9 mouse cellular contexts compared by ENCODE assay signal in the genomic region with DNA sequence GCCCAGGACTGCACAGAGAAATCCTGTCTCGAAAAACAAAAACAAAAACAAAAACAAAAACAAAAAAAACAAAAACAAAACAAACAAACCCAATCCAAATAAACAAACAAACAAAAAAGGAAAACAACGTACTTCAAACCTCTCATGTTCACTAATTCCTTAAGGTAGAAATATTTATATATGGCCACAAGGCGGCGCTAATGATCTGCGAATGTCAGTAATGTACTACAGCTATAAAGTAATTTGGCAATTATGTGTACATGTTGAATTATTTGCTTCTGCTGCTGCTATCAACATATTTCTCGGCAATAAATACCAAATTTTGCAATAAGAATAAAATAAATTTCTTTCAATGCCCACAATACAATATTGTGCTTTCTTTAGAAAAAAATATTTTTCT. TPM values are rescaled to one million over a fixed set of nuclear protein-coding genes. Genes with fewer than 3 reads are reported as not detected.
DNase-seq lines count a peak whose midpoint lies in the region; ATAC-seq and TF ChIP-seq lines count a peak whose summit lies in the region.
"Had no signal": no experiment of that assay in that cellular context is flagged by ENCODE, and none has a peak within 500 bp of the region (broad histone marks: within the 10 kb centered on the region; RNA-seq: fewer than 3 reads in every experiment).

No protein-coding gene starts in this region.

- H3K9me3 ChIP-seq in forebrain, embryonic 13.5 days (replicated peaks) = no peaks in the 10 kb centered on the region
- no peaks in the 10 kb centered on the region for H3K9me3 ChIP-seq in forebrain, embryonic 11.5 days (ENCODE audit: control insufficient read depth, low read length)
- H3K9me3 ChIP-seq in liver, embryonic 12.5 days (replicated peaks) = no peaks in the 10 kb centered on the region
- H3K9me3 ChIP-seq in lung, postnatal 0 days (ENCODE audit: low read length) = no peaks in the 10 kb centered on the region
- H3K9me3 ChIP-seq: megakaryocyte, embryonic 14.5 days had no signal

- H3K27me3 ChIP-seq in forebrain, embryonic 13.5 days = no peaks in the 10 kb centered on the region
- H3K27me3 ChIP-seq in forebrain, embryonic 11.5 days (ENCODE audit: control insufficient read depth, insufficient read depth, low read length) = no peaks in the 10 kb centered on the region
- H3K27me3 ChIP-seq in liver, adult 2 months (ENCODE audit: control insufficient read depth, insufficient read depth, low read length) = no peaks in the 10 kb centered on the region
- H3K27me3 ChIP-seq in liver, embryonic 12.5 days (replicated peaks) = no peaks in the 10 kb centered on the region
- no peaks in the 10 kb centered on the region for H3K27me3 ChIP-seq in lung, postnatal 0 days (replicated peaks; ENCODE audit: insufficient read depth, low read length)
- H3K27me3 ChIP-seq: megakaryocyte, embryonic 14.5 days had no signal

- H3K4me1 ChIP-seq in forebrain, embryonic 13.5 days = no peaks in the 10 kb centered on the region
- H3K4me1 ChIP-seq in forebrain, embryonic 11.5 days (replicated peaks; ENCODE audit: control insufficient read depth, insufficient read depth, low read length) = no peaks in the 10 kb centered on the region
- H3K4me1 ChIP-seq in liver, adult 2 months (ENCODE audit: control insufficient read depth, insufficient read depth, low read length) = peaks cover 4% of the 10 kb centered on the region
- no peaks in the 10 kb centered on the region for H3K4me1 ChIP-seq in liver, embryonic 12.5 days
- no peaks in the 10 kb centered on the region for H3K4me1 ChIP-seq in lung, postnatal 0 days (ENCODE audit: insufficient read depth, low read depth, low read length)
- H3K4me1 ChIP-seq: megakaryocyte, embryonic 14.5 days had no signal

- TF ChIP-seq EP300 in lung, postnatal 0 days (IDR thresholded peaks at IDR 0.05) = no peak

- peak; percentile 63 for ATAC-seq in forebrain, embryonic 13.5 days
- no peak for ATAC-seq in forebrain, embryonic 11.5 days (replicated peaks; ENCODE audit: low FRiP score)
- ATAC-seq in liver, embryonic 12.5 days = no peak
- ATAC-seq in activated CD4-positive, CD25-positive, alpha-beta regulatory T cell, adult 4 months = peak; percentile 65
- ATAC-seq in lung, postnatal 0 days = no peak

- no peak for TF ChIP-seq POLR2A in liver, adult 2 months (IDR thresholded peaks at IDR 0.05; ENCODE audit: extremely low read depth, insufficient read depth, low read length)

- peak; percentile 25 for TF ChIP-seq CTCF in liver, adult 2 months (IDR thresholded peaks at IDR 0.05; ENCODE audit: low read depth, low read length)
- TF ChIP-seq CTCF in lung, postnatal 0 days (IDR thresholded peaks at IDR 0.05) = peak; percentile 74

- H3K4me2 ChIP-seq in forebrain, embryonic 13.5 days = no peak overlapping the region
- no peak overlapping the region for H3K4me2 ChIP-seq in forebrain, embryonic 11.5 days (ENCODE audit: low read depth, low read length, severe bottlenecking)
- H3K4me2 ChIP-seq in liver, embryonic 12.5 days = no peak overlapping the region
- H3K4me2 ChIP-seq in lung, postnatal 0 days (replicated peaks; ENCODE audit: low read depth, low read length) = no peak overlapping the region

- no peak for DNase-seq in forebrain, embryonic 11.5 days (ENCODE audit: low spot score)
- peak; percentile 49 for DNase-seq in liver, adult 2 months (ENCODE audit: extremely low read depth, low read depth, low spot score)
- DNase-seq in frontal cortex, postnatal 25 days (ENCODE audit: low spot score in 2 of 2) = peak; percentile 10 to 11
- DNase-seq in lung, postnatal 0 days (ENCODE audit: low spot score) = peak; percentile 83
- DNase-seq in yolk sac, embryonic 10.5 days (ENCODE audit: low spot score) = no peak

- no peaks in the 10 kb centered on the region for H3K79me2 ChIP-seq in liver, adult 2 months (ENCODE audit: control insufficient read depth, insufficient read depth, low read length)

- no peaks in the 10 kb centered on the region for H3K36me3 ChIP-seq in forebrain, embryonic 13.5 days (ENCODE audit: poor library complexity, severe bottlenecking)
- H3K36me3 ChIP-seq in forebrain, embryonic 11.5 days (ENCODE audit: control insufficient read depth, insufficient read depth, low read length) = no peaks in the 10 kb centered on the region
- H3K36me3 ChIP-seq in liver, adult 2 months (ENCODE audit: control insufficient read depth, insufficient read depth, low read length) = no peaks in the 10 kb centered on the region
- no peaks in the 10 kb centered on the region for H3K36me3 ChIP-seq in liver, embryonic 12.5 days
- no peaks in the 10 kb centered on the region for H3K36me3 ChIP-seq in lung, postnatal 0 days (ENCODE audit: insufficient read depth, low read length)

- no peak overlapping the region for H3K9ac ChIP-seq in forebrain, embryonic 13.5 days
- no peak overlapping the region for H3K9ac ChIP-seq in forebrain, embryonic 11.5 days (ENCODE audit: low read length)
- no peak overlapping the region for H3K9ac ChIP-seq in liver, adult 2 months (ENCODE audit: low read depth, low read length)
- H3K9ac ChIP-seq in liver, embryonic 12.5 days = no peak overlapping the region
- no peak overlapping the region for H3K9ac ChIP-seq in lung, postnatal 0 days (replicated peaks; ENCODE audit: low read depth)

- 9% methylated on average over 6 of the region's 6 CpGs for WGBS in forebrain, embryonic 13.5 days
- 11% methylated on average over 6 of the region's 6 CpGs for WGBS in forebrain, embryonic 11.5 days
- 5% methylated on average over 6 of the region's 6 CpGs for WGBS in liver, adult 2 months
- 6% methylated on average over 6 of the region's 6 CpGs for WGBS in liver, embryonic 12.5 days (ENCODE audit: insufficient replicate concordance)
- 1% methylated on average over 6 of the region's 6 CpGs for WGBS in lung, postnatal 0 days

- no peak overlapping the region for H3K27ac ChIP-seq in forebrain, embryonic 13.5 days
- H3K27ac ChIP-seq in forebrain, embryonic 11.5 days (ENCODE audit: low read depth, low read length) = no peak overlapping the region
- H3K27ac ChIP-seq in liver, adult 2 months (replicated peaks; ENCODE audit: insufficient read depth, low read depth, low read length) = no peak overlapping the region
- H3K27ac ChIP-seq in liver, embryonic 12.5 days = no peak overlapping the region
- H3K27ac ChIP-seq in lung, postnatal 0 days (ENCODE audit: low read length) = no peak overlapping the region

- H3K4me3 ChIP-seq in forebrain, embryonic 13.5 days = no peak overlapping the region
- no peak overlapping the region for H3K4me3 ChIP-seq in forebrain, embryonic 11.5 days (ENCODE audit: low read depth, low read length)
- H3K4me3 ChIP-seq in liver, adult 2 months (ENCODE audit: insufficient read depth, low read depth, low read length) = no peak overlapping the region
- H3K4me3 ChIP-seq in liver, embryonic 12.5 days = no peak overlapping the region
- H3K4me3 ChIP-seq in lung, postnatal 0 days (ENCODE audit: low read depth, low read length) = no peak overlapping the region
- H3K4me3 ChIP-seq: megakaryocyte, embryonic 14.5 days had no signal

RNA-seq across cellular contexts. Expression of a gene that starts 41.6 kb away (rescaled TPM):
- 0.85 and 1.8 TPM in 2 replicates for polyA plus RNA-seq in forebrain, embryonic 13.5 days (2015; fragmentation: Nextera tagmentation; extraction: Ambion mirVana)
- 1.1 and 2.1 TPM in 2 replicates for polyA plus RNA-seq in forebrain, embryonic 11.5 days (2014; fragmentation: Nextera tagmentation; extraction: Ambion mirVana)
- total RNA-seq in liver, adult 2 months (2014; rRNA removed) = not detected in 2 replicates
- not detected in 2 replicates for polyA plus RNA-seq in liver, adult 2 months (2012; rRNA removed)
- 0.06 and 0.08 TPM in 2 replicates for polyA plus RNA-seq in liver, embryonic 12.5 days (2016; fragmentation: Nextera tagmentation; extraction: Ambion mirVana)
- polyA plus RNA-seq in activated CD4-positive, CD25-positive, alpha-beta regulatory T cell, adult 4 months (2017; shearing (Covaris generic)) = under 1 TPM; 0.29 to 0.67 TPM
- polyA plus RNA-seq in lung, postnatal 0 days (2015; fragmentation: Nextera tagmentation; extraction: Ambion mirVana) = 3.3 and 3.8 TPM in 2 replicates

Comparison
In these comparisons a context has a peak if more than half of its experiments do, and no peak if none do; other contexts are left out.
1. ATAC-seq: peak in forebrain, embryonic 13.5 days (single experiment) and activated CD4-positive, CD25-positive, alpha-beta regulatory T cell, adult 4 months (single experiment); none in forebrain, embryonic 11.5 days (single experiment), liver, embryonic 12.5 days (single experiment) and lung, postnatal 0 days (single experiment).
2. DNase-seq: peak in liver, adult 2 months (single experiment), frontal cortex, postnatal 25 days (2 of 2) and lung, postnatal 0 days (single experiment); none in forebrain, embryonic 11.5 days (single experiment) and yolk sac, embryonic 10.5 days (single experiment).